Mouse (Mus musculus) CD4-positive, CD25-positive, alpha-beta regulatory T cell, adult 4 months (primary cell): ENCODE measurements at regions not wholly inside any gene's neighbourhood (a gene's known extent, or its start where the extent isn't known, plus 50 kb on each side); places are given as distances from the start of the nearest gene placed in this dataset.

Experiments used
- ATAC-seq: one replicate; pipeline ENCODE4 v1.8.0; 2017

DNA sequence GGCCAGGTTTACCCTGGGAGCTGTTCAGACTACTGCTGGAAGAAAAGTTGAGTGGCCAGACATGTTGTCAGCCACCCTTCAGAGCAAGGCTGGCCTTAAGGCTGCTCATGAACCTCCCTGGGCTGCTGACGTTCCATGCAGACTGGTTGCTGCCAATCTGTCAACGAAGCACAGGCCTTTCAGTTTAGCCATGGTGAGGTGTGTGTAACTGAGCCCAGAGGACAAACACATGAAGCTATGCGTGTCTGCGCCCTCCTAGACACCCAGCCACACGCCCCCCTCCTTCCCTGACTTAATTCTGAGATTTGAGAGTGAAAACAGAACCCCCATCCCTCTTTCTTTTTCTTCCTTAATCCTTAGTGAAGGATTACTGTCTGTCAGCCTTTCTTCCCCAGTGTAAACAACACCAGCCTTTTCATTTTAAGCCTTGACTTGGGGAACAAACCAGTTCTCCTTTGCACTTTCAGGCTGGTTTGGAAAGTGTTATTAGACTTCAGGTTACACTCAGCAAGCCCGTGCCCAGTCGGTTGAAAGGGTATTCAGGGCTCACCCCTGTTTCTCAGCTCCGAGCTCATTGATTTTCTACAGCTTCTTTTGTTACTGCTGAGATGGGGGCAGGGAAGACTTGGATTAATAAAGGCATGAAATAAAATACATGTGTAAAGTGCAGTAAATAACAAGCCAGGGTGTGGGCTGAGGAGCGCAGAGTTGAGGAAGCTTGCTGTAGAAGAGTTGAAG, 379.4 kb downstream of the Dmrt2 start:
- no peak for ATAC-seq

DNA sequence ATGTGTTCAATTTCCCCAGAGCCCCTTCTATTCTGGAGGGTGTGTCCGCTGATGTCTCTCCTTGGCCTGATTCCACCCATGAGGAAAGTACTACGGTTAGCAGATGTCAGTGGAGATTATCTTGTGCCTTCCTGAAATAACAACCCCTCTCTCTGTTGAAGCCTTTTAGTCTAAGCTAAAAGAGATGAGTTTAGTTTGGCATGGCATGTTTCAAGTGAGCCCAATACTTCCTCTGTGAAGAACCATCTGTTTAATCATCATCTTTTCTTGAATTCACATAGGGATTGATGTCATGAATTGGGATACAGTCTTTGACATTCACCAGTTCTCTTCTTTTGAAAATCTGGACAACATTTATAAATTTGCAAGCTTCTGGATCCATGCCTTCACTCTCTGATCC, 387.5 kb downstream of the Dmrt2 start:
- no peak for ATAC-seq

DNA sequence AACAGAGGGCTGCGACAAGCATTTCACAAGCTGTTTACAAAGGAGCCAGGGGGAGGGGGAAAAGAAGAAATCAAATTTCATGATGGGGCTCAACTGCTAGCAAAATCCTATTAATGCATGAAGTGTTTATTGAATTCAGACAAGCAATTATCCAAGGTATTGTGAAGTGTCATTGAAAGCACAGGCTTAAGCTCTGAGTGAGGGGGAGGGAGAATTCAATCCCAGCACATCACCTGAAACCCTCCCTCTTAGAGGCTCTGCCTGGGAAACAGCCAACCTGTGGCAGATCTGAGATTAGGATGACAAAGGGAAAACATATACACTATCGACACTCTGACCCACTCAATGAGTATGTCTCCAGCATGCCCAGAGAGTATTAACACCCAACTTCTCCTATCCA, 396.3 kb downstream of the Dmrt2 start:
- no peak for ATAC-seq

DNA sequence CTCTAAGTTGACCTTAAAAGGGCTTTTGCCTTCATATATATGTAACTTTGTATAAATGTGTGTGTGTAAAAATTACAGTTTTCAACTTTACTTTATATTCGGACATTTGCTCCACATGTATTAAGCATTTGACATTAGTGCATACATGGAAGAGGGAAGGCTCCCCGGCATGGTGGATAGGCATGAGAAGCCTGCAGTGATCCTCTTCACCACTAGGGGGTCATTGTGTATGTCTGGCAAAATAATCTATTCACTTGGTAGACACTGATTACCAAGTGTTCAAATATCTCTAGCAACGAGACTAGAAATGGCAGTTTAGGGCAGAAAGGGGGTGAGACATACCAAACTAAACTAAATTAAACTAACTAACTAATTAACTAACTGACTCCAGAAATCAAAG, 397.7 kb downstream of the Dmrt2 start:
- ATAC-seq: no peak

DNA sequence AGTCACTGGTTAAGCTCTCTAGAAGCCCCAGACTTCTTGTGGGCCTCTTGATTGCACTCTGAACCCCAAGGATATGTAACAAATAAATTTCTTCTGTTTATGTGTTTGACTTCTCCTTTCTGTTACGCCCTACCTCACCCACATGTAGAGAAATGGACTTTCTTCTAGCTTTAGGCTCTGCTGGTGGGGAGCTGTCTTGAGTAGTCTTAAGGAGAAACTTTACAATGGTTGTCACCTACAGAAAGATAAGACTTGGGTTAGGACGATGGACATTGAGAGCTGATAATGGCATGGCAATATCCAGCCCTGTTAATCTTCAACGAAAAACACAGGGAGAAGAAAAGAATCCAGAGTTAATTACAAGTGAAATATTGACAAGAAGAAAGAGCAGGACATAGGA, 416.1 kb downstream of the Dmrt2 start:
- ATAC-seq: no peak

DNA sequence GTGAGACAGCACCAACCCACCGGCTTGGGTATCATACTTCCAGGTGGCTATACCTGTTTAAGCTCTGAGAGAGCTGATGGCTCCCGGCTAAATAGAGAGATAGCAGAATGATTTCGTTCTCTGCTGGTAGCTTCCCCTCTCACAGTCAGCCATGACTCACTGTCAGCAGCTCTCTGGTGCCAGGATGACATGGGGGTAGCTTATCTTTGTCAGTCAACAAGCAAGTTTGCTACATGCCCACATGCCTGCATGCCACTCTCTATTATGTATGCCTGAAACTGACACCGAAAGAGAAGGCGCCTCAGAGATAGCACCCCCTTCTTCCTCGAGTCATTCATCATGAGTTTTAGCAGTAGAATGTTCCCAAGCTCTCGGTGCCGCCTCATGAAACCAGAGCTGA, 419.2 kb downstream of the Dmrt2 start:
- no peak for ATAC-seq

DNA sequence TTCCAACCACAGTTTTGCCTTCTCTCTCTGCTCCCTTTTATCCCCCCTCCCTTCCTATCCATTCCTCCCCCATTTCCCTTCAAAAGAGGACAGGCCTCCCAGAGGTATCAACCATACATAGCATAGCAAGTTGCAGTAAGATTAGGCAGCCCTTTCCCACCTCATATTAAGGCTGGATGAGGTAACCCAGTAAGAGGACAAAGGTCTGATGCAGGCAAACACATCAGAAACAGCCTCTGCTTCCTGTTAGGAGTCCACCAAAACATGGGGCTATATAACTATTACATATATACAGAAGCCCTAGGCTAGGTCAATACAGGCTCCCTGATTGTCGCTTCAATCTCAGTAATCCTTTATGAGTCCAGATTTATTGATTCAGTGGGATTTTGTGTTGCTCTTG, 421.6 kb downstream of the Dmrt2 start:
- no peak for ATAC-seq

DNA sequence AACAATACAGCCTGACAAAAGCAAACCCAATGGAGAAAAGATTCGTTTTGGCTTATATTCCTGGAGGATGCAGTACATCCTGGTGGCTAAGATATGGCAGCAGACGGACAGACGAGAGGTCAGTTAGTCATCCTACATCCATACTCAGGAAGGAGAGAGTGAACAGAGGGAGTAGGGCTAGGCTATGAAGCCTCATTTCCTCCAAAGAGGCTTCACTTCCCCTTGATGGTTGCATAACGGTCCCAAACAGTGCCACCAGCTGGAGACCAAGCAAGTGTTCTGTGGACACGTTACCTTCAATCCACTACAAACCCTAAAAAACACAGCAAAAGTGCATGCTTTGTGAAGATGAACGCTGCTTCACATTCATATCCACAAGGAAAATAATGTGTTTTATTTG, 442.1 kb downstream of the Dmrt2 start:
- ATAC-seq: no peak

DNA sequence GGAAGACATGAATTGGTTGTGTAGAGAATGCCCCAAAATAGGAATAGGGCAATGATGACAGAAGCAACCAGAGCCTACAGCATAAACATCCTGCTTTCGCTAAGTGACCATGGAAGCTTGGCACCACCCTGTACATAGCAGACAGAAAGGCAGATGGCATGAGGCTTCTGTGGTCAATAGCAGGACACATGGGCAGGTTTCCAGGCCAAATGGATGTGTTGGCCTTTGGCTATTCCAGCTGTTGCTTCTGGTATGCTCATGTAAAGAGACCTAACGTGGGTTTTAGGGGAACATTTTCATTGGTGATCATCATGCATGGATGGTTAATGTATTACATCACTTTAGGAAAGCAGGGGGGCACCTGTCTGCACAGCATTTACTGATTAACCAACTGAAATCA, 456.2 kb downstream of the Dmrt2 start:
- no peak for ATAC-seq

DNA sequence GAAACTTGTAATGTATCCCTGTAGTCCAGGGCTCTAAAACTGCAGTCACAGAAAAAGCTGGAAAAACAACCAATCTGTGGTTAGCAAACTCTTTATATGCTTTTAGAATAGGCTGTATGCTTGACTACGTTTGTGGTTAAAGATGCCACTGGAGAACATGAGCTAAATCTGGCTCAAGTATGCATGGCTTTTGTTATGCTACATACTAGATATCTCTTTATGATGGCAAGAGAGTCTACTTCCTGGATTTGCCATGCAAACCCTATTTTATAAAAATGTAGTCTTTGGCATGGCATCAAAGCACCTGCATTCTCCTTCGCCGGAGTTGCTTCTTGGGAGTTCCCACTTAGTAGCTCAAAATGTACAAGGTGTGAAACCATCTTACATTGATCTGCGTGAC, 462.2 kb downstream of the Dmrt2 start:
- ATAC-seq: no peak

DNA sequence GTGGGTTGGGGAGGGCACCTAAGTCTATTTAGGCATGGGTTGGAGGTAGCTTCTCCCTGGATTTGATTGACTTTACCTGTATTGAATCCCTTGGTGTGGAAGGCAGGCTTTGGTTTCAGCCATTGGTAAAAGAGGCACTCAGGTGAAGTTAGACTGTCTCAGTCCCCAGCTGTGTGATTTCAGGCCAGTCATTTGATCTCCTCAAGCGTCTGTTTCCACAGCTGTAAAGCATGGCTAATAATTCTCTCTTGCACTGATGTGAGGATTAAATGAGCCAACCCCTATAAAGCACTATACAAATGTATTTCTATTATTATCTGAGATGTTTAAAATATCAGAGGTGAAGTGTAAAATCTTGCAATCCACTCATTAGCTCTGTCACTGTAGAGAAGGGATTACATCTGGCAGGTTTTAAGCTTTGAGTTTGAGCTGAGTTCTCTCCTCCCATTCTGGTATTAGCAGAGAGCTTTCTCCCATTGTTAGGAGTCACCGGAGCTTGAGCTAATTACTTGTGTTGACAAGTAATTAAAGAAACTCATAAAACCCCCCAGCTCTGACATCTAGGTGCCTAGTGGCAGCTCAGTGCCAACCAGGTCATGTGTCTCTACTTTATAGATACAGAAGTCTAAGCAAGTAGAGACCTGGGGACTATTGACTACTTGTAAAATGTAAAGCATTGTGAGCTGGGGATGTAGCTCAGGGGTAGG, 463.3 kb downstream of the Dmrt2 start:
- no peak for ATAC-seq

DNA sequence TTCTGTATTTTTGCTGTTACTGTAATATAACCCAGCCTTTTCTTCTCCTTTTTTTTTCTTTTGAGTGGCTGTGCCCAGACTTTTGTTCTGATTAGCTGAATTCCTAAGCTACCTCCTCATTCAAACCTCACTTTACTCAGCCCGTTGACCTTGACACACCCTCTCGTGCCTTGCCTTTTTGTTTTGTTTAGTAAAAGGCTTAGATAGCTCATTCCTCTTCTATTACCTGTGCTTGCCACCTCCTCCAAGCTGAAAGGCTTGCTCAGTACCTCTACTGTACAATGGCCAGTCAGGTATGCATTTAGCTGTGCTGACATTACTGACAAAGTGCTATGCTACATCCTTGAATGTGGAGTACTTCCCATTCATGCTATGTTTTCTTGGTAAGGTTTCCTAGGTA, 464.2 kb upstream of the Smarca2 start:
- no peak for ATAC-seq

DNA sequence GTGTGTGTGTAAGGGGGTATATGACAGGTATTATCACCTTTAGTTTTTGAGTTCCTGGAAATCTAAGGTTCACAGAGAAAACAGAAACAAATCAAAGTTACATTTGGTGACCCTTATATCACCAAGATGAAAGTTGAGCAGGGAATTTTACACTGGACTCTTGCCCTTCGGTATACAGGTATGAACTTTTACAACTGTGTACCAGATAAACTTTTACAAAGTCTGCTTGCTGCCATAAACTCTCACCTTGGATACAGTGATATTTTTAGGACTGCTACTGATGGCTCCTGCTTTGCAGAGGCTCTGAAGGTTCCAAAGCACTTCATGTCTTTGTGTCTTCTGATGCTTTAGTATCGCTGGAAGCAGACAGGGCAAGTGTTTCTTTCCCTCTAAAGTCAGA, 461.3 kb upstream of the Smarca2 start:
- ATAC-seq: no peak

DNA sequence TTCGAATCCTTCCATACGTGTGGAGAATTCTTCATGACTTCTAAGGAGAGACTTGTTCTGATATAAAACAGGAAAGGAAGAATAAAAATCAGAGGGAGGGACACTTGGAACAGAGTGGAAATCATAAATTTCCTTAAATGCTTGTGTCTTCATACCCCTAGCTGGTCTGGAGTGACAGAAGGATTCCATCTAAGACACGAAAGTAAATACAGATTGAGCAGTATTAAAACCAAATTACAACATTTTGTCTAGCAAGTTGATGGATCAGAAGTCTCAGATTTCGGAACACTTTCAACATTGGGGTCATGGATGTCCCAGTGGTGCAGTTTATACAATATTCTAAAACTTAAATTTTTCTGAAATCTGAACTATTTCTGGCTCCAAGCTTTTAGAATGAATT, 453.6 kb upstream of the Smarca2 start:
- ATAC-seq: no peak

DNA sequence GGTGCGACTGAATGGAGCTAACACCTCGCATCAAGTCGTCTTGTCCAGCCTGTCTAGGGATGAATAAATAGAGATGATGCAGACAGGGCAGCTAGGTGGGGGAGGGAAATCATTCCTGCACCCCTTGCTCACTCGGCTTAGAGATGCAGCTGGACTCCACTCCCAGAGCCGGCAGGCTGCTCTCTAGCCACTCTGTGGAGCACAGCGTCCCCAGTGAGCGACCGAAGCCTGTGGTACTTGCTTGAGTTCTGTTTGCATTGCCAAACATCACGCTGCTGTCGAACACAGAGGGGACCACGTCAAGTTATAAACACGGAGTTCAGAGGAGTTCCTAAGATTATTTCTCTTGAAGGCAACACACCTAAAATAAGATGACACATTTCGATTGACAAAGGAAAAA, 439.9 kb upstream of the Smarca2 start:
- no peak for ATAC-seq

DNA sequence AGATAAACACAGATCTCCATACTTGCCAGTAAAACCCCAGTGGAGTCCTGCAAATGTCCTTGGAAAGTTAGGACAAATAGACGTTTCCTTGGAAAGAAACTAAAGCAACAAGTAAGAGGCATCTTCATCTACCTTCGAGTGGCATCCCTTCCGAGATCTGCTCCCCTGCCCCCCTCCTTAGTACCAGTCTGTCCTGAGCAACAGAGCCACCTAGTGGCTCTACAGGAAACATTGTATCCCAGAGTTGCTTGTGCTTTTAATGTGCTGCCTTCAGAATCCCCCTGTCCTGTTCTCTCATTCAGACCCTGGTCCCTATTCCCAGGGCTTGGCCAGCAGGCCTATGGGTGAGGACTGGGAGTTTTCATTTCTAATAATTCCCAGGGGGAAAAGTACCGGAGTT, 423.1 kb upstream of the Smarca2 start:
- ATAC-seq: no peak

DNA sequence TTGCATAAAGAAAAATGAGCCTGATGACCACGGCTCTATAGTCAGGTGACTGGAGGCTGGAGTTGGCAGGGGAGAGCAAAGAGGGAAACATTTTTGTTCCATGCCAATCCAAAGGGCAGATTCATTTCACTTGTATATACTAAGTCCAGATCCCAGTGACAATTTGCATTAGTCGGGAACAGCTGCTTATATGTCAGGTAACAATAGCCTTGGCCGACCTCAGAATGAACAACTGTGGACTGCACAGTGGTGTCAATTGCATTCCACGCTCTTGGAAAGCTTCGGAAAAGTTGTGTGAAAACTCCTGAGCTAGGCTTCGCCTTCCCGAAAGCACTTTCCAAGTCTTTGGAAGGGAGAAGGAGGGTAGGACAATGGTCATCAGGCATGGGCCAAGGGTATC, 419.8 kb upstream of the Smarca2 start:
- ATAC-seq: no peak

DNA sequence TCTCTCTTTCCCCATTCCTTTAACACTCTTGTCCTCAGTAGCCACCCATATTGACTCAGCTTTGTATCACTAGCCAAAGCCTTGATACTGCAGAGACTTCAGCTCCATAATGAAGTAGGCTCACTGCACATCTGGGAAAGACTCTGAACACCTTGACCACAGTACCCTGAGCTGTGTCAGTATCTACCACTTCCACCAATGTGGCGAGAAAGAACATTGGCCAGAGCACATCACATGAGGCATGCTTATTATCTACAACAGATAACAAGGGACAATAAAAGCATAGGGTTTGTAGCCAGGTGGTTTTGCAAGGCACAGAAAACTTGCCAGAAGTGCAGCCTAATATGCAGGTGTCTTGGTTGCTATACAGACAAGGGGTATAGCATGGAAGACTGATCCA, 414.0 kb upstream of the Smarca2 start:
- no peak for ATAC-seq

DNA sequence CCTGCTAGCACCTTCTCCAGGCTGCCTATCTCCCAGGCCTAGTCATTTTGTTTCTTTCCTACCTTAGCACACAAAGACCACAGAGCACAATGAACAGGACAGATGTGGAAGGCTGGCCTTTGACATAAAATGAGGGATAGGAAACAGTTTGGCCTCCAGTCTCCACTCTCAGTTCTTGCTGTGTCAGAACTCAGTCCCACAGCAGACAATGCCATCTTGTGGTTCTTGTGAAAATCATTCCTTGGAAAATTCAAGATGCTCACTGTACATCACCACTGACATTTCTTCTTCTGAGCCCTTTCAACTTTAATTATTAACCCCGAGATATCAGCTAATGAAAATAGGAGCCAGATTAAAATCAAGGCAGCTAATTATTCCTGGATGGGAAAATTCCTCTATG, 411.2 kb upstream of the Smarca2 start:
- ATAC-seq: no peak

DNA sequence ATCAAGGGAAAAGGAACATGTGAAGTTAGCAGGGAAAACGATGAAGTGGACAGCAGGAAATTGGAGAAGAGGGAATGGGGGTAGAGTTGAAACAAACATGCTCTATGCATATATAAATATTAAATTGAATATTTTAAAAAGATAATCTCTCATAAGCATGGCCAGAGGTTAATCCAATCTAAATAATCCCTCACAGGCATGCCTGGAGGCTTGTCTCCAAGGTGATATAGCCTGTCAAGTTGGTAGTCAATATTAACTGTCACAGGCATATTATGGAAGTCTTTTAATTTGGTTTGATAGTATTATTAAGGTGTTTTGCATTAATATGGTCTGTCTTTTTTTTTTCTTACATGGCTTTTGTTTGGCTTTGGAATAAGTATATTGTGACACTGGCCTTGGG, 396.1 kb upstream of the Smarca2 start:
- no peak for ATAC-seq

DNA sequence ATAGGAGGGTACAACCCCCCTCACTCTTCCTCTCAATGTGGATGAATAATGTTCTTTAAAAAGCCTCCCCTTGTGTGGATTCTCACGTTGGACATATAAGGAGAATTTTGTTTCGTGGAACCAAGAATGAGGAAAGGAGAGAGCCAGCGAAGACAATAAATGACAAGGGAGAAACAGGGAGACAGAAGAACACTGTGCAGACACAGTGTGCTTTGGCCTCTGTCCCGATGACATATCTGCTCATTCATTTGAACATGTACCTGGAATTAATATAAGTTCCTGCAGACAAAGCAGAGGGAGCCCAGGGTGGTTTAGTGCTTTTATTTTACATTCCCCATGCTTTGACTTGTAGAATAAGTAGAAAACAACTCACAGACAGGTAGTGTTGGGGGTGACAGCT, 370.3 kb upstream of the Smarca2 start:
- ATAC-seq: no peak

DNA sequence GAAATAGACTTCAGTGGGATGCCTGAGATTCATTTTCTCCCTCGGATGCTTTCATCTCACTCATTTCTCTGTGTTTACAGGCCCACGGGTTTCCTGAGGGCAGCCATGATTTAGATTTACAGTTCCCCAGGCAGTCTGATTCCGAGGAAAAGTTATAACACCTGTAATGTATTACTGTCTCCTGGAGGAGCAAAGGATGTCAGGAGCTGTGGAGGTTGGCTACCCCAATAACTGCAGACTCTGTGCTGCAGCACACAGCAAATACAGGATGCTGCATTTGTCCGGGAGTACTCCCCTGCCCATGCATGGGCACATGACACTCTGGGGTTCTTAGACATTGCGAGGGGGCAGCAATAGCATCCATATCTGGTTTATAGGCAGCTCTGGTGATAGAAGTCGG, 360.8 kb upstream of the Smarca2 start:
- no peak for ATAC-seq

DNA sequence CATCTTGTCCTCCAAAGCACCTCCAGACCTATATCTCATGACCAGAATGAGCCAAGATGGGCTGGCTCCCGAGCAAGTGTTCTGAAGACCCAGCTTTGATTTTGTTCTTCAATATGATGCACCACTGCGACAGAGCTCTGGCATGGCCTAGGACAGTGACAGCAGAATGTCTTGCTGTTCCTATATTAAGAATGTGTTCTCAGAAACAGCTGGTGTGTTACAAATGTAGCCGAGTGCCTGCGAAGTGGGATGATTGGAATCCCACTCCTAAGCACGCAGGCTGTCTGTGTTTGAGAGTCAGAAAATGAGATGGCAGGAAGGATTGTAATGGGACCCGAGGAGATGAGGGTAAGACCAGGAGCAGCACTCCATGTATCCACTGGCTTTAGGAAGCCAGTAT, 355.1 kb upstream of the Smarca2 start:
- no peak for ATAC-seq

DNA sequence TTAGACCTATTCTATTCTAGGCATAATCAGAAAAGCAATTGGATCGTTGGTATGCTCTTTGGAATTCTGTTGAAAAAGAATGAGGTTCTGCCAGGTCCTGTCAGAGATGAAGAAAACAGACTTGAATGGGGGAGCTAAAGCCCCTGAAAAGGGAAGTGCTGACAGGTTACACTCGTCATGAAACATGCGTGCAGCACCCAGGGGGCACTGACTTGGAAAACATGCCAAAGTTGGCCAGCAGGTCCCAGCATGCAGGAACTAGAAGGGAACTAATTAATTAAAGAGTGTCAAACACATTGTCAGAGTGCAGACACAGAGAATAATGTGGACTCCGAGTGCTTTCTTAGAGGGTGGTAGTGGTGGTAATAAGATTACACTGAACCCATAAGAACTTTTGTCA, 346.2 kb upstream of the Smarca2 start:
- ATAC-seq: no peak

DNA sequence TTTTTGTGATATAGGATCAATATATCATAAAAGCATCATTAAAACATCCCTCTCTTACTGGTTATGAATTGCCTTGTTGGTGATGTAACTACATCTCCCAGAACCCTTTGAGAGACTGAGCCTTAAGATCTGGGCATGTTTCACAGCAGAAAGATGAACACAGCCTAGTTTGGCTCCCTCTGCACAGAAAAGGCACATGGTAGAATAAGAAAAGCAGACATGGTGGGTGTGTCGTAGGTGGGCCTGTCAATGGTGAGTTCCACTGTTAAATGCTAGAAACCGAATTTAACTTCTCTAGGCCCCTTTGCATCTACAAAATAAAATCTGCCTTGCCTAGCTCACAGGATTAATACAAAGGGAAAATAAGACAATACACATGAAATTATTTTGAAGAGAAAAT, 343.3 kb upstream of the Smarca2 start:
- ATAC-seq: no peak
